Mouse (Mus musculus) limb, embryonic 14.5 days (tissue): ENCODE measurements at regions not wholly inside any gene's neighbourhood (a gene's known extent, or its start where the extent isn't known, plus 50 kb on each side); places are given as distances from the start of the nearest gene placed in this dataset.

ENCODE experiments used
- ATAC-seq: fragments of 200-750 bp; cut with Nextera tagmentation; 2 replicates; pipeline ENCODE4 v1.8.0; 2017; ENCODE audit warnings: low read depth, moderate number of reproducible peaks, moderate TSS enrichment; ENCODE audit not compliant: low FRiP score
- DNase-seq: peaks from one replicate; pipeline ENCODE4 v3.0.0-alpha.2; 2015; ENCODE audit warnings: low spot score
- H3K27ac ChIP-seq: fragments of 300-500 bp; sonication (generic); replicated peaks from 2 replicates; pipeline ENCODE4 v1.5.1; 2014; ENCODE audit warnings: low read depth, mild to moderate bottlenecking, low read length, moderate library complexity, mixed read lengths
- H3K27me3 ChIP-seq: fragments of 300-500 bp; sonication (generic); 2 replicates; pipeline ENCODE4 v1.6.1; 2014; ENCODE audit warnings: low read length, mixed read lengths; ENCODE audit not compliant: control insufficient read depth, insufficient read depth
- H3K36me3 ChIP-seq: fragments of 300-500 bp; sonication (generic); 2 replicates; pipeline ENCODE4 v1.6.1; 2014; ENCODE audit warnings: mild to moderate bottlenecking, low read length, moderate library complexity, mixed read lengths; ENCODE audit not compliant: control insufficient read depth, insufficient read depth
- H3K4me1 ChIP-seq: fragments of 300-500 bp; sonication (generic); 2 replicates; pipeline ENCODE4 v1.6.1; 2014; ENCODE audit warnings: antibody characterized with exemption, low read length, mixed read lengths; ENCODE audit not compliant: control insufficient read depth, insufficient read depth
- H3K4me2 ChIP-seq: fragments of 300-500 bp; sonication (generic); replicated peaks from 2 replicates; pipeline ENCODE4 v1.6.1; 2014; ENCODE audit warnings: low read depth, mild to moderate bottlenecking, low read length, moderate library complexity; ENCODE audit not compliant: severe bottlenecking
- H3K4me3 ChIP-seq: fragments of 300-500 bp; sonication (generic); replicated peaks from 2 replicates; pipeline ENCODE4 v1.5.1; 2014; ENCODE audit warnings: low read length
- H3K9ac ChIP-seq: fragments of 300-500 bp; sonication (generic); 2 replicates; pipeline ENCODE4 v1.6.1; 2014; ENCODE audit warnings: mild to moderate bottlenecking, low read depth, low read length, moderate library complexity; ENCODE audit not compliant: severe bottlenecking
- H3K9me3 ChIP-seq: fragments of 300-500 bp; sonication (generic); 2 replicates; pipeline ENCODE4 v1.6.1; 2016; ENCODE audit warnings: low read length; ENCODE audit not compliant: control insufficient read depth
- POLR2A ChIP-seq: fragments of 200-500 bp; IDR thresholded peaks from 2 replicates; pipeline ENCODE4 v1.8.0; 2012; ENCODE audit warnings: inconsistent platforms, mild to moderate bottlenecking, moderate library complexity, borderline replicate concordance; ENCODE audit not compliant: insufficient read depth, insufficient read length; ENCODE audit errors: extremely low read depth
- WGBS: fragments of 180-500 bp; shearing (Covaris S2); extraction: QIAGEN DNeasy Blood & Tissue Kit; methylation state at CpG from one replicate; pipeline ENCODE4 v1.1.7; 2014; 5-methylcytosine and 5-hydroxymethylcytosine counted together

DNA sequence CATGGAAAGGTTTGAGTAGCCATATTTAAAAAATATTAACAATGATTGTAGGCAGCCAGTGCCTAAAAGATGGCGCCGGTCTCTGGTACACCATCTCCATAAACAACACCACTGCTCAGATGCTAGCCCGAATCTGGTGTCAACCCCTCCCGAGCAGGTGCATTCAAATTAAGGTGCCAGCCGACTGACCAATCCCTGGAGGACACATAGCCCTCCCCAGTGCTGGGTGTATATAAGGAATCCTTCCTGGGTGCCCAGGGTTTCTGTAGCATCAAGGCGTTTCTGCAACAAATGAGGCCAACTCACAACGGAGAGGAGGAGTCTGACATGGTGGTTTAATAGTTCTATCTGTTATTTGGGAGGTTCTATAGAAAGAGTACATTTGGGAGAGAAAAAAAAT, 1219.6 kb downstream of the Gsdmc2 start:
- ATAC-seq, result no peak
- Histone ChIP-seq H3K27ac (no peak overlapping the region), H3K4me2 (no peak overlapping the region), H3K27me3 (no peaks in the 10 kb centered on the region), H3K9me3 (no peaks in the 10 kb centered on the region), H3K9ac (no peak overlapping the region), H3K36me3 (no peaks in the 10 kb centered on the region), H3K4me1 (no peaks in the 10 kb centered on the region), H3K4me3 (no peak overlapping the region)
- 87% methylated on average over 7 of the region's 7 CpGs for WGBS
- no peak for TF ChIP-seq POLR2A
- no peak for DNase-seq

DNA sequence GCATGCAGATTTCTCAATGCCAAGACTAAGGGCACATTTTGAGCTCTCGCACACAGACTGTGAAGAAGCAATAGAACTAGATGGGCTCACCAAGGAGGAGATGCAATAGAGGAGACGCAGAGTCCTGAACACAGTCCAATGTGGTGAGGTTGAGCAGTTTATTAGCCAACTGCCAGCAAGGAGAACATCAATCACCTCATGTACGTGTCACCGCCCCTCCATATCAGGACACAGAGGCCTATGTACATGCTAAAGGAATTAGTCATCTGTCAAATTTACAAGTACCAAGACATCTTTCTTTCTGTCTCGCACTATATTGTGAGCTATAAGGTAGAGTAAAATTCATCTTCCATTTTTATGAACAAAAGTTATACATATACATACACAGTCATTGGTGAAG, 1228.9 kb downstream of the Gsdmc2 start:
- Histone ChIP-seq H3K27ac (no peak overlapping the region), H3K9ac (no peak overlapping the region), H3K9me3 (no peaks in the 10 kb centered on the region), H3K36me3 (no peaks in the 10 kb centered on the region), H3K27me3 (no peaks in the 10 kb centered on the region), H3K4me2 (no peak overlapping the region), H3K4me3 (no peak overlapping the region), H3K4me1 (no peaks in the 10 kb centered on the region)
- ATAC-seq, result no peak
- no peak for TF ChIP-seq POLR2A
- no peak for DNase-seq
- WGBS, result 94% methylated on average over 5 of the region's 5 CpGs

DNA sequence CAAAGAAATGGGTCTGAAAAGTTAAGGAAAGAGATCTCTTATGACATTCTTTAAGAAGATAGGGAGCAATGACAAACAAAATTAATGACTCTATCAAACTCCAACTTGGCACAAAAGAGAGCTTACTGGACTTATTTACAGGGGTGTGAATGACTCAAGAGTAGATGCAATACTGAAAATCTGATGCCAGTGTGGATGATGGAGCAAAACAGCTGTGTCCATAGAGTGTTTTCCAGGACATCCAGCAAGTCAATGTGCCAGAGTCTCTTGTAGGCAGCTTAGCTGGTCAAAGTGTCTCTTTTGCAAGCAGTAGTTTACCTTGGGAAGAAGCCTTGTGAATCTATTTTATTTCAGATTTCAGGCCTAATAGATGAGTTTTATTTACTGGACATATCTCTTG, 1248.2 kb downstream of the Gsdmc2 start:
- no peak overlapping the region for H3K4me3 ChIP-seq
- H3K9ac ChIP-seq, result no peak overlapping the region
- TF ChIP-seq POLR2A, result no peak
- H3K9me3 ChIP-seq, result no peaks in the 10 kb centered on the region
- no peaks in the 10 kb centered on the region for H3K27me3 ChIP-seq
- H3K36me3 ChIP-seq, result no peaks in the 10 kb centered on the region
- H3K4me2 ChIP-seq, result no peak overlapping the region
- H3K4me1 ChIP-seq, result no peaks in the 10 kb centered on the region
- ATAC-seq, result no peak
- no peak overlapping the region for H3K27ac ChIP-seq
- no peak for DNase-seq

DNA sequence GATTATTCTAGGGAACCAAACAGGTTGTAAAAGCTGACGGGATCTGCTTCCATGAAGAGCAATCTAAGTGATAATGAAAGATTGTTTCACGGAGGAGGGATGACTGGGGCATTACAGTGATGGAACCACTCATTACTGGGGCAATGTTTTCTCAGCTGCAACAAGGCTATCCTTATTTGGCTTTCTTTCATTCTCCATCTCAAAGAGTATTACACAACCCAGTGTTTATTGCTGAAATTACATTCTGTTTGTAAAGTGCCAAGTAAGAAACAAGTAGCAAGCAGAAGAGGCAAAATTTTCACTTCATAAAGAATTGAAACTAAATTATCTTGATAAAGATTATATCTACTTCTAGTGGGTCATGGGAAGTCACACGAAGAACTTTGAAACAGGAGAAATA, 1256.4 kb downstream of the Gsdmc2 start:
- ATAC-seq, result no peak
- no peaks in the 10 kb centered on the region for H3K9me3 ChIP-seq
- DNase-seq, result no peak
- H3K4me2 ChIP-seq, result no peak overlapping the region
- H3K9ac ChIP-seq, result no peak overlapping the region
- no peak for TF ChIP-seq POLR2A
- WGBS, result 62% methylated on average over 3 of the region's 3 CpGs
- H3K4me3 ChIP-seq, result no peak overlapping the region
- H3K4me1 ChIP-seq, result no peaks in the 10 kb centered on the region
- H3K36me3 ChIP-seq, result no peaks in the 10 kb centered on the region
- H3K27me3 ChIP-seq, result no peaks in the 10 kb centered on the region
- no peak overlapping the region for H3K27ac ChIP-seq

DNA sequence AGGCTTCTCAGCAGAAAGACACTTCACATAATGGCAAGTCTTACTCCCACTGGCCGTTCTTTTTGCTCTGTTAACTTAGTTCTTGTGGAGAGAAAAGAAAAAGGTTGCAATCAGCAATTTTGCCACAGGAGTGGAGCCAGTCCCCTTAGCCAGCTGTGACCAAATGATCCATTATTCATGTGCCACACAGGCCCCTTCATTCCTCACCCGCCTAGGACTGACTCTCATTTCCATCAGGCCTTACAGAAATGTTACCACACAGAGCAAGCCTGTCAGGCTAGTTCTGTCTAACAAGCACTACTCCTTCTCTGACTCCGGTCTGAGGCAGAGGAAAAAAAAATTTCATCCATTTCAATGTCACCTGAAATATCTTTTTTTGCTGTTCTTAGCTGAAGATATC, 1266.2 kb downstream of the Gsdmc2 start:
- H3K27me3 ChIP-seq, result no peaks in the 10 kb centered on the region
- no peaks in the 10 kb centered on the region for H3K9me3 ChIP-seq
- TF ChIP-seq POLR2A, result no peak
- 64% methylated on average over 3 of the region's 3 CpGs for WGBS
- ATAC-seq (no peak), DNase-seq (no peak)
- no peak overlapping the region for H3K27ac ChIP-seq
- H3K4me1 ChIP-seq, result no peaks in the 10 kb centered on the region
- no peak overlapping the region for H3K4me3 ChIP-seq
- no peaks in the 10 kb centered on the region for H3K36me3 ChIP-seq
- no peak overlapping the region for H3K9ac ChIP-seq
- H3K4me2 ChIP-seq, result no peak overlapping the region

DNA sequence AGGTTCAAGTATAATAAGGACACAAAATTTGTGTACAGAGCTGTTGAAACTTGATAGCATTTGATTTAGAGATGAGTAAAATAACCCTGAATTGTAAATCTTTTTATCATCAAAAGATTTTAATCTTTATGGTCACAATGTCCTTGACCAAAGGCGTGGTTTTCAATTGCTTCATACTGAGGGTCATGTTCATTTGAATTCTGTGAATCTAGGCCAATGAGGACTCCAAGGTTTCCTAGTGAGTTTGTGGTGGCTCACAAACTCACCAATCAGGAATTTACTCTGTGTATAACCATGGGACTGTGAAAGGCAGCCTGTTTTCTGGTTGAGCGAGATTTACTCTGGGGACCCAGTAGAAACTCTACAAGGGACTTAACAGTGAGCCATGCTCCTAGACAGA, 1269.2 kb downstream of the Gsdmc2 start:
- 88% methylated on average over 2 of the region's 2 CpGs for WGBS

More for the DNA sequence above, 1269.2 kb downstream of the Gsdmc2 start:
- H3K9me3 ChIP-seq, result no peaks in the 10 kb centered on the region
- no peaks in the 10 kb centered on the region for H3K27me3 ChIP-seq
- H3K36me3 ChIP-seq, result no peaks in the 10 kb centered on the region
- no peak overlapping the region for H3K4me2 ChIP-seq
- no peak for TF ChIP-seq POLR2A
- ATAC-seq, result no peak
- no peak overlapping the region for H3K9ac ChIP-seq
- H3K4me1 ChIP-seq, result no peaks in the 10 kb centered on the region
- no peak for DNase-seq
- H3K27ac ChIP-seq, result no peak overlapping the region
- H3K4me3 ChIP-seq, result no peak overlapping the region
